Mouse (Mus musculus) myocyte (in vitro differentiated cells): ENCODE data around the gene Gngt2. TPM values are rescaled to one million over a fixed set of nuclear protein-coding genes. Genes with fewer than 3 reads are reported as not detected.

ENCODE experiments used
- H3K27me3 ChIP-seq: one replicate; pipeline ENCODE4 v1.6.1; 2011; ENCODE audit not compliant: control insufficient read depth, insufficient read depth, insufficient read length
- H3K36me3 ChIP-seq: one replicate; pipeline ENCODE4 v1.6.1; 2011; ENCODE audit not compliant: control insufficient read depth, insufficient read depth
- H3K4me2 ChIP-seq: one replicate; pipeline ENCODE4 v1.6.1; 2011; ENCODE audit warnings: low read depth, control low read depth
- H3K4me3 ChIP-seq: one replicate; pipeline ENCODE4 v1.5.1; 2011; ENCODE audit warnings: mild to moderate bottlenecking, control low read depth, moderate library complexity
- H3K79me2 ChIP-seq: one replicate; pipeline ENCODE4 v1.6.1; 2011; ENCODE audit not compliant: control insufficient read depth, insufficient read depth
- H3ac ChIP-seq: one replicate; pipeline ENCODE4 v1.6.1; 2011; ENCODE audit not compliant: control insufficient read depth, insufficient read length
- CEBPB ChIP-seq: IDR thresholded peaks from 2 replicates; pipeline ENCODE4 v1.6.1; 2011; ENCODE audit warnings: mild to moderate bottlenecking, moderate library complexity; ENCODE audit not compliant: poor library complexity, insufficient read depth, severe bottlenecking
- E2F4 ChIP-seq: IDR thresholded peaks from one replicate; pipeline ENCODE4 v1.6.1; 2011; ENCODE audit warnings: mild to moderate bottlenecking, control low read depth, moderate library complexity; ENCODE audit not compliant: insufficient read depth
- MAX ChIP-seq: IDR thresholded peaks from one replicate; pipeline ENCODE4 v1.6.1; 2011; ENCODE audit warnings: low read depth, mild to moderate bottlenecking, control low read depth
- MYOD1 ChIP-seq, 3 experiments: IDR thresholded peaks; one replicate each; pipeline ENCODE4 v1.6.1; 2011; ENCODE audit warnings: control low read depth in 2 of 3, low read depth in 2 of 3, mild to moderate bottlenecking in 2 of 3, moderate library complexity in 1 of 3; ENCODE audit not compliant: insufficient read length in 2 of 3, control insufficient read depth in 1 of 3
- MYOG ChIP-seq, 3 experiments: IDR thresholded peaks; one replicate each; pipeline ENCODE4 v1.6.1; 2011; ENCODE audit warnings: control low read depth in 2 of 3, low read depth in 2 of 3, mild to moderate bottlenecking in 2 of 3; ENCODE audit not compliant: insufficient read length in 2 of 3, control insufficient read depth in 1 of 3, insufficient read depth in 1 of 3
- POLR2A ChIP-seq: IDR thresholded peaks from one replicate; pipeline ENCODE4 v1.6.1; 2011; ENCODE audit warnings: low read depth, mild to moderate bottlenecking, control low read depth, moderate library complexity; ENCODE audit not compliant: insufficient read length
- POLR2AphosphoS2 ChIP-seq: IDR thresholded peaks from one replicate; pipeline ENCODE4 v1.6.1; 2011; ENCODE audit warnings: low read depth, control low read depth; ENCODE audit not compliant: insufficient read length
- REST ChIP-seq: IDR thresholded peaks from one replicate; pipeline ENCODE4 v1.6.1; 2011; ENCODE audit warnings: mild to moderate bottlenecking, control low read depth, moderate library complexity; ENCODE audit not compliant: insufficient read depth, insufficient read length
- SRF ChIP-seq: IDR thresholded peaks from one replicate; pipeline ENCODE4 v1.6.1; 2011; ENCODE audit warnings: low read depth; ENCODE audit not compliant: control insufficient read depth, insufficient read length
- TCF12 ChIP-seq: IDR thresholded peaks from one replicate; pipeline ENCODE4 v1.6.1; 2011; ENCODE audit warnings: mild to moderate bottlenecking, control low read depth; ENCODE audit not compliant: poor library complexity, insufficient read depth, severe bottlenecking
- TCF3 ChIP-seq: IDR thresholded peaks from one replicate; pipeline ENCODE4 v1.6.1; 2011; ENCODE audit warnings: low read depth, control low read depth; ENCODE audit not compliant: insufficient read length
- USF1 ChIP-seq: IDR thresholded peaks from one replicate; pipeline ENCODE4 v1.6.1; 2011; ENCODE audit warnings: low read depth, mild to moderate bottlenecking, control low read depth, moderate library complexity
- polyA plus RNA-seq: library from polyadenylated mRNA; unstranded; fragments of >200 nt; fragmentation: generic; extraction: Trizol; gene quantifications from one replicate; pipeline ENCODE4 v1.2.1, GENCODE M21; 2012; ENCODE audit warnings: missing spikeins

The Gngt2 gene
- polyA plus RNA-seq, 1 experiment = 1.1 TPM

GRCm38 (mm10) chr11:95843421-95843950 lies 6.5 kb downstream of the Gngt2 start:
- TF ChIP-seq MYOG (IDR thresholded peaks at IDR 0.05; ENCODE audit: control insufficient read depth in 1 of 3, insufficient read depth in 1 of 3, insufficient read length in 2 of 3, low read depth in 2 of 3) (no peak), MAX (no peak), SRF (no peak), REST (no peak), USF1 (no peak), TCF3 (no peak), TCF12 (no peak), CEBPB (no peak), MYOD1 (IDR thresholded peaks at IDR 0.05; ENCODE audit: control insufficient read depth in 1 of 3, insufficient read length in 2 of 3, low read depth in 2 of 3) (no peak), E2F4 (no peak), POLR2AphosphoS2 (no peak)
- no peaks in the 10 kb centered on the region for H3K27me3 ChIP-seq
- no peaks in the 10 kb centered on the region for H3K79me2 ChIP-seq
- no peak overlapping the region for H3K4me2 ChIP-seq
- H3ac ChIP-seq = no peak overlapping the region
- H3K36me3 ChIP-seq = no peaks in the 10 kb centered on the region
- H3K4me3 ChIP-seq = no peak overlapping the region

- H3K27me3 ChIP-seq = no peaks in the 10 kb centered on the region
- TF ChIP-seq CEBPB (no peak), SRF (no peak), POLR2AphosphoS2 (no peak), REST (no peak), TCF3 (no peak), MYOG (IDR thresholded peaks at IDR 0.05; ENCODE audit: control insufficient read depth in 1 of 3, insufficient read depth in 1 of 3, insufficient read length in 2 of 3, low read depth in 2 of 3) (no peak)
- no peak overlapping the region for H3ac ChIP-seq
- no peak overlapping the region for H3K4me3 ChIP-seq
- no peaks in the 10 kb centered on the region for H3K79me2 ChIP-seq
- H3K36me3 ChIP-seq = no peaks in the 10 kb centered on the region
- H3K4me2 ChIP-seq = no peak overlapping the region
Observed at GRCm38 (mm10) chr11:95844935-95845334, 7.9 kb downstream of the Gngt2 start.

GRCm38 (mm10) chr11:95850898-95851297 lies 13.9 kb downstream of the Gngt2 start:
- Histone ChIP-seq H3K36me3 (no peaks in the 10 kb centered on the region), H3K27me3 (no peaks in the 10 kb centered on the region), H3ac (no peak overlapping the region), H3K4me3 (no peak overlapping the region), H3K79me2 (no peaks in the 10 kb centered on the region), H3K4me2 (no peak overlapping the region)
- TF ChIP-seq POLR2A (no peak), REST (no peak), USF1 (no peak), TCF12 (no peak), SRF (no peak), MYOG (IDR thresholded peaks at IDR 0.05; ENCODE audit: control insufficient read depth in 1 of 3, insufficient read depth in 1 of 3, insufficient read length in 2 of 3, low read depth in 2 of 3) (no peak), MAX (no peak), MYOD1 (IDR thresholded peaks at IDR 0.05; ENCODE audit: control insufficient read depth in 1 of 3, insufficient read length in 2 of 3, low read depth in 2 of 3) (no peak), POLR2AphosphoS2 (no peak), E2F4 (no peak), CEBPB (no peak), TCF3 (no peak)

- Histone ChIP-seq H3K4me2 (no peak overlapping the region), H3K36me3 (no peaks in the 10 kb centered on the region), H3K4me3 (no peak overlapping the region), H3K27me3 (no peaks in the 10 kb centered on the region), H3ac (no peak overlapping the region), H3K79me2 (no peaks in the 10 kb centered on the region)
- TF ChIP-seq POLR2AphosphoS2 = no peak
- no peak for TF ChIP-seq E2F4
- TF ChIP-seq MYOG (IDR thresholded peaks at IDR 0.05; ENCODE audit: control insufficient read depth in 1 of 3, insufficient read depth in 1 of 3, insufficient read length in 2 of 3, low read depth in 2 of 3) = no peak
Observed at GRCm38 (mm10) chr11:95853684-95854083, 16.7 kb downstream of the Gngt2 start.

- H3K79me2 ChIP-seq = no peaks in the 10 kb centered on the region
- no peak overlapping the region for H3ac ChIP-seq
- no peak overlapping the region for H3K4me3 ChIP-seq
- no peak for TF ChIP-seq CEBPB
- no peak for TF ChIP-seq USF1
- no peak for TF ChIP-seq MYOD1 (IDR thresholded peaks at IDR 0.05; ENCODE audit: control insufficient read depth in 1 of 3, insufficient read length in 2 of 3, low read depth in 2 of 3)
- no peak for TF ChIP-seq MAX
- TF ChIP-seq POLR2A = no peak
- no peak for TF ChIP-seq TCF12
- no peak for TF ChIP-seq MYOG (IDR thresholded peaks at IDR 0.05; ENCODE audit: control insufficient read depth in 1 of 3, insufficient read depth in 1 of 3, insufficient read length in 2 of 3, low read depth in 2 of 3)
- TF ChIP-seq SRF = no peak
- TF ChIP-seq E2F4 = no peak
- no peak for TF ChIP-seq TCF3
- no peak for TF ChIP-seq REST
- TF ChIP-seq POLR2AphosphoS2 = no peak
- no peaks in the 10 kb centered on the region for H3K27me3 ChIP-seq
- H3K36me3 ChIP-seq = no peaks in the 10 kb centered on the region
- H3K4me2 ChIP-seq = no peak overlapping the region
Observed at GRCm38 (mm10) chr11:95857306-95857705, 20.3 kb downstream of the Gngt2 start.
